Mouse (Mus musculus): ENCODE measurements around the gene Nr1d1. TPM values are rescaled to one million over a fixed set of nuclear protein-coding genes. Genes with fewer than 3 reads are reported as not detected.

Gene Nr1d1
- total and polyA plus RNA-seq, 3 experiments, result 2.0 to 5.6 TPM; not detected in 1

- TF ChIP-seq HCFC1 (IDR thresholded peaks at IDR 0.05; ENCODE audit: low read depth, low read length) (peak; percentile 98), MAFK (IDR thresholded peaks at IDR 0.05; ENCODE audit: borderline replicate concordance, low read depth, low read length) (no peak), MEF2A (IDR thresholded peaks at IDR 0.05; ENCODE audit: extremely low read depth, insufficient replicate concordance, low read depth, low read length, poor library complexity, severe bottlenecking) (no peak), USF2 (IDR thresholded peaks at IDR 0.05; ENCODE audit: borderline replicate concordance in 1 of 2, insufficient read depth in 1 of 2, low read depth in 1 of 2, low read length in 2 of 2) (no peak; a peak in 1 of 4 replicates), BHLHE40 (IDR thresholded peaks at IDR 0.05; ENCODE audit: borderline replicate concordance, low read depth, low read length) (peak; percentile 67; the same call in 1 of the 2 replicates), ZKSCAN1 (IDR thresholded peaks at IDR 0.05; ENCODE audit: low read depth, low read length) (no peak), ELF1 (IDR thresholded peaks at IDR 0.05; ENCODE audit: low read depth, low read length) (peak; percentile 61), RAD21 (IDR thresholded peaks at IDR 0.05; ENCODE audit: low read depth, low read length) (no peak), RCOR1 (IDR thresholded peaks at IDR 0.05; ENCODE audit: low read depth, low read length) (no peak), GABPA (IDR thresholded peaks at IDR 0.05; ENCODE audit: low read depth, low read length) (no peak), MYC (IDR thresholded peaks at IDR 0.05; ENCODE audit: low read depth, low read length) (peak; percentile 100), ZNF384 (IDR thresholded peaks at IDR 0.05; ENCODE audit: low read depth, low read length) (no peak), CTCF (IDR thresholded peaks at IDR 0.05 in 2 of 3, conservative IDR thresholded peaks at IDR 0.05 in 1 of 3; ENCODE audit: control insufficient read depth in 1 of 3, insufficient read depth in 1 of 3, low read depth in 2 of 3, low read length in 3 of 3, poor library complexity in 1 of 3, severe bottlenecking in 1 of 3) (no peak), ZC3H11A (IDR thresholded peaks at IDR 0.05; ENCODE audit: low read depth, low read length) (no peak), ZMIZ1 (IDR thresholded peaks at IDR 0.05; ENCODE audit: low read depth, low read length) (peak; percentile 64; the same call in 1 of the 2 replicates), NRF1 (IDR thresholded peaks at IDR 0.05; ENCODE audit: insufficient read depth, low read depth, low read length, poor library complexity, severe bottlenecking) (peak; percentile 100), POLR2AphosphoS2 (IDR thresholded peaks at IDR 0.05; ENCODE audit: low read length) (peak; percentile 70), CHD2 (IDR thresholded peaks at IDR 0.05; ENCODE audit: low read length) (no peak), USF1 (IDR thresholded peaks at IDR 0.05; ENCODE audit: low read depth, low read length) (peak; percentile 90), TAL1 (IDR thresholded peaks at IDR 0.05; ENCODE audit: low read length) (no peak), MAZ (IDR thresholded peaks at IDR 0.05; ENCODE audit: low read depth, low read length) (no peak), ETS1 (IDR thresholded peaks at IDR 0.05; ENCODE audit: low read depth, low read length) (peak; percentile 45; the same call in 1 of the 2 replicates), EP300 (IDR thresholded peaks at IDR 0.05; ENCODE audit: low read depth in 1 of 2, low read length in 2 of 2) (peak in 1 of 2 experiments; percentile 54; a peak in 2 of 4 replicates), TCF12 (IDR thresholded peaks at IDR 0.05; ENCODE audit: low read depth, low read length) (peak; percentile 59; the same call in 1 of the 2 replicates)
Measured at GRCm38 (mm10) chr11:98775348-98776051, 367 bp upstream of the Nr1d1 start (continued).

Data from MEL (cell line).